ENCODE assay signal across 10 mouse cellular contexts in the genomic region with DNA sequence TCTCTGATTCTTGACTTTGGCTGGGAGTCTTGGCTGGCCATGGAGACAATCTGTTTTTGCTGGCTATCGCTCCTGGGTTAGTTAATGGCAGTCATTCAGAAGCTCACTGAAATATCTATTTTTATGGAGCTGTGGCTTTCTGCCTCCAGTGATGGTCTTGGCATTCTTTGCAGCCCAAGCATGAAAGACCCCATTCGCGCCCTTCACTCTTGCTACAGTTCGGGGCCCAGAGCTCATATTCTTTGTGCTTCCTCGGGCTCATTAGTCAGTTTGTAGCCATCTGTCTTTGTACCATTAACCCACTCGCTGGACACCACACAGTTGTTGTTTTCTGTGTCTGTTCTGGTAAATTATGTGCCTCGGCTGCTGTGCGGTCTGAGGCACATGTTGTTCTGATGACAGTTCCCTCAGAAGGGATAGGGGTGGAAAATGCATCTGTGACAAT.
A peak's percentile ranks its signal among the peaks of the same experiment; 100 is the strongest.
DNase-seq lines count a peak whose midpoint lies in the region; ATAC-seq and TF ChIP-seq lines count a peak whose summit lies in the region.
"Had no signal": no experiment of that assay in that cellular context is flagged by ENCODE, and none has a peak within 500 bp of the region (broad histone marks: within the 10 kb centered on the region; RNA-seq: fewer than 3 reads in every experiment).

No protein-coding gene starts in this region.

- H3K9me3 ChIP-seq in embryonic facial prominence, embryonic 14.5 days (ENCODE audit: control insufficient read depth, low read length), result no peaks in the 10 kb centered on the region
- H3K9me3 ChIP-seq in embryonic facial prominence, embryonic 10.5 days, result no peaks in the 10 kb centered on the region
- no peaks in the 10 kb centered on the region for H3K9me3 ChIP-seq in midbrain, postnatal 0 days (ENCODE audit: low read length)
- H3K9me3 ChIP-seq in midbrain, embryonic 14.5 days (ENCODE audit: control insufficient read depth, low read length), result no peaks in the 10 kb centered on the region
- no peaks in the 10 kb centered on the region for H3K9me3 ChIP-seq in hindbrain, embryonic 15.5 days
- H3K9me3 ChIP-seq in stomach, embryonic 16.5 days (replicated peaks; ENCODE audit: control insufficient read depth, low read length), result no peaks in the 10 kb centered on the region
- no peaks in the 10 kb centered on the region for H3K9me3 ChIP-seq in midbrain, embryonic 13.5 days
- H3K9me3 ChIP-seq: midbrain, embryonic 15.5 days had no signal

- no peaks in the 10 kb centered on the region for H3K36me3 ChIP-seq in embryonic facial prominence, embryonic 14.5 days (ENCODE audit: control insufficient read depth, insufficient read depth, low read length)
- H3K36me3 ChIP-seq in embryonic facial prominence, embryonic 10.5 days (replicated peaks), result no peaks in the 10 kb centered on the region
- no peaks in the 10 kb centered on the region for H3K36me3 ChIP-seq in midbrain, postnatal 0 days (ENCODE audit: insufficient read depth, low read length)
- no peaks in the 10 kb centered on the region for H3K36me3 ChIP-seq in midbrain, embryonic 14.5 days (ENCODE audit: control insufficient read depth, insufficient read depth, low read length)
- H3K36me3 ChIP-seq in hindbrain, embryonic 15.5 days, result no peaks in the 10 kb centered on the region
- no peaks in the 10 kb centered on the region for H3K36me3 ChIP-seq in stomach, embryonic 16.5 days (ENCODE audit: control insufficient read depth, insufficient read depth, low read length)
- no peaks in the 10 kb centered on the region for H3K36me3 ChIP-seq in midbrain, embryonic 13.5 days
- H3K36me3 ChIP-seq: midbrain, embryonic 15.5 days had no signal

- ATAC-seq in embryonic facial prominence, embryonic 14.5 days (ENCODE audit: low read depth), result no peak
- no peak; the same call in 1 of the 2 replicates for ATAC-seq in midbrain, postnatal 0 days (ENCODE audit: low FRiP score)
- no peak for ATAC-seq in midbrain, embryonic 14.5 days (ENCODE audit: low FRiP score, low TSS enrichment)
- ATAC-seq in hindbrain, embryonic 15.5 days (ENCODE audit: low FRiP score, low read depth), result peak; percentile 85
- ATAC-seq in stomach, embryonic 16.5 days (ENCODE audit: insufficient read depth, low FRiP score), result peak; percentile 44
- ATAC-seq in midbrain, embryonic 13.5 days, result no peak
- ATAC-seq: midbrain, embryonic 15.5 days had no signal

- H3K4me3 ChIP-seq in embryonic facial prominence, embryonic 14.5 days (ENCODE audit: low read depth, low read length), result no peak overlapping the region
- H3K4me3 ChIP-seq in embryonic facial prominence, embryonic 10.5 days, result no peak overlapping the region
- H3K4me3 ChIP-seq in midbrain, postnatal 0 days (ENCODE audit: low read depth, low read length), result no peak overlapping the region
- no peak overlapping the region for H3K4me3 ChIP-seq in midbrain, embryonic 14.5 days (replicated peaks; ENCODE audit: low read depth, low read length)
- H3K4me3 ChIP-seq in hindbrain, embryonic 15.5 days, result no peak overlapping the region
- no peak overlapping the region for H3K4me3 ChIP-seq in stomach, embryonic 16.5 days (replicated peaks; ENCODE audit: low read length)
- no peak overlapping the region for H3K4me3 ChIP-seq in midbrain, embryonic 13.5 days (replicated peaks)
- H3K4me3 ChIP-seq: erythroblast, embryonic 14.5 days; midbrain, embryonic 15.5 days had no signal

- WGBS in embryonic facial prominence, embryonic 14.5 days, result 56% methylated on average over 8 of the region's 8 CpGs
- WGBS in embryonic facial prominence, embryonic 10.5 days, result 88% methylated on average over 8 of the region's 8 CpGs
- 74% methylated on average over 8 of the region's 8 CpGs for WGBS in midbrain, postnatal 0 days
- 71% methylated on average over 8 of the region's 8 CpGs for WGBS in midbrain, embryonic 14.5 days
- 28% methylated on average over 8 of the region's 8 CpGs for WGBS in hindbrain, embryonic 15.5 days
- WGBS in stomach, embryonic 16.5 days, result 65% methylated on average over 8 of the region's 8 CpGs
- WGBS in midbrain, embryonic 13.5 days, result 77% methylated on average over 8 of the region's 8 CpGs

- H3K9ac ChIP-seq in embryonic facial prominence, embryonic 14.5 days (ENCODE audit: low read depth, low read length), result no peak overlapping the region
- no peak overlapping the region for H3K9ac ChIP-seq in midbrain, postnatal 0 days (replicated peaks; ENCODE audit: low read length, poor library complexity, severe bottlenecking)
- no peak overlapping the region for H3K9ac ChIP-seq in midbrain, embryonic 14.5 days (replicated peaks; ENCODE audit: low read length)
- no peak overlapping the region for H3K9ac ChIP-seq in hindbrain, embryonic 15.5 days
- H3K9ac ChIP-seq in stomach, embryonic 16.5 days (ENCODE audit: low read length), result no peak overlapping the region
- H3K9ac ChIP-seq in midbrain, embryonic 13.5 days (replicated peaks), result no peak overlapping the region
- H3K9ac ChIP-seq: midbrain, embryonic 15.5 days had no signal

- H3K4me2 ChIP-seq in embryonic facial prominence, embryonic 14.5 days (ENCODE audit: low read depth, low read length), result no peak overlapping the region
- no peak overlapping the region for H3K4me2 ChIP-seq in midbrain, postnatal 0 days (ENCODE audit: low read depth, low read length, poor library complexity, severe bottlenecking)
- no peak overlapping the region for H3K4me2 ChIP-seq in midbrain, embryonic 14.5 days (ENCODE audit: low read length)
- no peak overlapping the region for H3K4me2 ChIP-seq in hindbrain, embryonic 15.5 days
- no peak overlapping the region for H3K4me2 ChIP-seq in stomach, embryonic 16.5 days (ENCODE audit: low read depth, low read length)
- no peak overlapping the region for H3K4me2 ChIP-seq in midbrain, embryonic 13.5 days (replicated peaks)
- H3K4me2 ChIP-seq: midbrain, embryonic 15.5 days had no signal

- no peaks in the 10 kb centered on the region; the same call in 1 of the 2 replicates for H3K4me1 ChIP-seq in embryonic facial prominence, embryonic 14.5 days (ENCODE audit: control insufficient read depth, insufficient read depth, low read length)
- H3K4me1 ChIP-seq in embryonic facial prominence, embryonic 10.5 days, result no peaks in the 10 kb centered on the region
- H3K4me1 ChIP-seq in midbrain, postnatal 0 days (ENCODE audit: insufficient read depth, low read length), result no peaks in the 10 kb centered on the region
- H3K4me1 ChIP-seq in midbrain, embryonic 14.5 days (ENCODE audit: control insufficient read depth, insufficient read depth, low read length), result no peaks in the 10 kb centered on the region
- no peaks in the 10 kb centered on the region for H3K4me1 ChIP-seq in hindbrain, embryonic 15.5 days (replicated peaks)
- peaks cover 2% of the 10 kb centered on the region; the same call in 1 of the 2 replicates for H3K4me1 ChIP-seq in stomach, embryonic 16.5 days (ENCODE audit: control insufficient read depth, insufficient read depth, low read length)
- H3K4me1 ChIP-seq in midbrain, embryonic 13.5 days (replicated peaks), result no peaks in the 10 kb centered on the region
- H3K4me1 ChIP-seq: midbrain, embryonic 15.5 days had no signal

- no peaks in the 10 kb centered on the region for H3K27me3 ChIP-seq in embryonic facial prominence, embryonic 14.5 days (replicated peaks; ENCODE audit: control insufficient read depth, insufficient read depth, low read length)
- H3K27me3 ChIP-seq in embryonic facial prominence, embryonic 10.5 days (replicated peaks; ENCODE audit: low read depth, poor library complexity, severe bottlenecking), result no peaks in the 10 kb centered on the region
- no peaks in the 10 kb centered on the region for H3K27me3 ChIP-seq in midbrain, postnatal 0 days (ENCODE audit: insufficient read depth, low read length)
- no peaks in the 10 kb centered on the region for H3K27me3 ChIP-seq in midbrain, embryonic 14.5 days (ENCODE audit: control insufficient read depth, insufficient read depth, low read length)
- H3K27me3 ChIP-seq in hindbrain, embryonic 15.5 days, result no peaks in the 10 kb centered on the region
- H3K27me3 ChIP-seq in stomach, embryonic 16.5 days (ENCODE audit: control insufficient read depth, insufficient read depth, low read length), result no peaks in the 10 kb centered on the region
- no peaks in the 10 kb centered on the region for H3K27me3 ChIP-seq in midbrain, embryonic 13.5 days
- H3K27me3 ChIP-seq: midbrain, embryonic 15.5 days had no signal

- no peak overlapping the region for H3K27ac ChIP-seq in embryonic facial prominence, embryonic 14.5 days (replicated peaks; ENCODE audit: low read depth, low read length)
- H3K27ac ChIP-seq in embryonic facial prominence, embryonic 10.5 days (replicated peaks), result no peak overlapping the region
- no peak overlapping the region for H3K27ac ChIP-seq in midbrain, postnatal 0 days (ENCODE audit: low read depth, low read length)
- no peak overlapping the region for H3K27ac ChIP-seq in midbrain, embryonic 14.5 days (replicated peaks; ENCODE audit: low read depth, low read length)
- peak overlapping the region; percentile 55 for H3K27ac ChIP-seq in hindbrain, embryonic 15.5 days (replicated peaks)
- H3K27ac ChIP-seq in stomach, embryonic 16.5 days (ENCODE audit: low read length), result peak overlapping the region; percentile 5; the same call in 1 of the 2 replicates
- H3K27ac ChIP-seq in midbrain, embryonic 13.5 days, result no peak overlapping the region
- H3K27ac ChIP-seq: midbrain, embryonic 15.5 days had no signal

- DNase-seq in embryonic facial prominence, embryonic 14.5 days (ENCODE audit: low spot score), result peak; percentile 60
- DNase-seq in embryonic facial prominence, embryonic 10.5 days (ENCODE audit: low spot score), result no peak
- peak; percentile 69 for DNase-seq in midbrain, postnatal 0 days (ENCODE audit: low spot score)
- DNase-seq in midbrain, embryonic 14.5 days, result no peak
- DNase-seq in urinary bladder, postnatal 25 days (ENCODE audit: low spot score), result no peak

- TF ChIP-seq CTCF in midbrain, postnatal 0 days (IDR thresholded peaks at IDR 0.05), result no peak

Comparison
In these comparisons a context has a peak if more than half of its experiments do, and no peak if none do; other contexts are left out.
1. DNase-seq: peak in embryonic facial prominence, embryonic 14.5 days (single experiment) and midbrain, postnatal 0 days (single experiment); none in embryonic facial prominence, embryonic 10.5 days (single experiment), midbrain, embryonic 14.5 days (single experiment) and urinary bladder, postnatal 25 days (single experiment).
2. ATAC-seq: peak in hindbrain, embryonic 15.5 days (single experiment) and stomach, embryonic 16.5 days (single experiment); none in embryonic facial prominence, embryonic 14.5 days (single experiment), midbrain, postnatal 0 days (single experiment), midbrain, embryonic 14.5 days (single experiment) and midbrain, embryonic 13.5 days (single experiment).
3. H3K27ac ChIP-seq: peak in hindbrain, embryonic 15.5 days (single experiment) and stomach, embryonic 16.5 days (single experiment); none in embryonic facial prominence, embryonic 14.5 days (single experiment), embryonic facial prominence, embryonic 10.5 days (single experiment), midbrain, postnatal 0 days (single experiment), midbrain, embryonic 14.5 days (single experiment) and midbrain, embryonic 13.5 days (single experiment).